Mouse (Mus musculus) heart, postnatal 25 days (tissue): ENCODE data around the gene Gm19668. TPM values are rescaled to one million over a fixed set of nuclear protein-coding genes. Genes with fewer than 3 reads are reported as not detected.
"Not testable (repeated sequence)": the region's sequence is repeated elsewhere in the genome, so short reads cannot be mapped to it uniquely, and the experiment has no call there.

ENCODE experiments used
- DNase-seq: peaks from one replicate; pipeline ENCODE4 v3.0.0; 2022; ENCODE audit warnings: low spot score
- intact Hi-C: fragments of 180-260 bp; cut with DNase I; formaldehyde crosslinking; loops from one replicate; pipeline ENCODE4 v1.15.1; 2025
- total RNA-seq, 2 experiments: library from RNA; stranded (reverse); gene quantifications; 2 replicates each; pipeline ENCODE4 v1.2.3; 2021

Gene Gm19668
- not detected for total RNA-seq

GRCm38 (mm10) chr10:77798921-77799508 is at the start of gene Gm19668:
TSS of gene Gm19668 (minus strand) at chr10:77799133.
- no peak for DNase-seq
- intact Hi-C loops, result no loop called here

GRCm38 (mm10) chr10:77847538-77847937 is 48.6 kb upstream of the Gm19668 start:
- intact Hi-C loops, result no loop called here
- DNase-seq, result no peak

DNA sequence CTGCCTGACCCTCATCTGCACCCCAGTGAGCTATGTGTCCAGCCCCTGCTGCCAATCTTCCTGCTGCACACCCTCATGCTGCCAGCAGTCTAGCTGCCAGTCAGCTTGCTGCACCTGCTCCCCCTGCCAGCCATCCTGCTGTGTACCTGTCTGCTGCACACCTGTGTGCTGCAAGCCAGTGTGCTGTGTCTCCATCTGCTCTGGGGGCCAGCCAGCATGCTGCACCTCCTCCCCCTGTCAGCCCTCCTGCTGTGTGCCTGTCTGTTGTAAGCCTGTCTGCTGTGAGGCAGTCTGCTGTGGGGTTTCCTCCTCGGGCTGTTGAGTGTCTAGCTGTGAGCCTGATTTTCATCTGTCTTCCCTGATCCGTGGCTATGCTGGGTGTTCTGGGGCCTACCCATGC is 48.0 kb upstream of the Gm19668 start:
- no peak for DNase-seq
- intact Hi-C loops, result no loop called here

- no peak for DNase-seq
- intact Hi-C loops, result no loop called here
Measured at GRCm38 (mm10) chr10:77846503-77846902, 47.6 kb upstream of the Gm19668 start, which contains the start of gene Gm36176. TSS of gene Gm36176 (plus strand) at chr10:77846803.

DNA sequence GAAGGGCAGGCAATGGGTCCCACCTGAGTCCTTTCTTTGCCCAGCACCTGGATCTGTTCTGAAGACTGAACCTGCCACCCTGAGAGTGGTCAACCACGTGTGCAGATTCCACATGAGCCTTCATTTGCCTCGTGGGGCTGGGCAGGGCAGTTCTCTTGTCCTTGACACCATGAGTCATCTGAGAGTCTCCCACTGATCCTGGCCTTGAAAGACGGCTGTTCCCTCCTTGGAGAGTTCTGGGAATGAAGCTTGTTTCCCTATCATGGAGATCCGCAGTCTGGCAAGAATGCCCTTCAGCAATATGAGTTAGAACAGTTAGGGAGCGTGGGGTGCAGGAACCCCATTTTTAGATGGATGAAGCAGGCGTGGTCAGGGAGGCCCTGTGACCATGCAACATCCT is 40.1 kb upstream of the Gm19668 start:
- intact Hi-C loops, result no loop called here
- DNase-seq, result no peak

DNA sequence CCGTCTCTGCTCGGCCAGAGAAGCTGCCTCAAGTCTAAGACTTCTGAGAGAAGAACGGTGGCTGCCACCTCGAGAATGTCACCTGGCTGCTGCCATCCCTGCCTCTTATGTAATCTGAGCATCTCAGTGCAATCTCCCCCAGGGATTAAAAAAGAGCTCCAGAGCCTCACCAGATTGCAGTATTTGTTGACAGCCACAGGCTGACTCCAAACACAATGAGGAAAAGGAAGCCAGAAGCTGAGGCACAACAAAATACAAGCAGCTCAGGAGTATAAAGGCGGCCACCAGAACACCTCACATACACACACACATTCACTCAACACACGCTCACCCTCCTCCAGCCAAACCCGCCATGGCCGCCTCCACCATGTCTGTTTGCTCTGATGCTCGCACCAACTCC is 36.7 kb upstream of the Gm19668 start, which contains the start of gene Krtap10-10:
Gene Krtap10-10, plus strand, starts transcription at position 301 of the 400 bp plus-strand sequence.
- DNase-seq, result no peak
- intact Hi-C loops, result no loop called here

DNA sequence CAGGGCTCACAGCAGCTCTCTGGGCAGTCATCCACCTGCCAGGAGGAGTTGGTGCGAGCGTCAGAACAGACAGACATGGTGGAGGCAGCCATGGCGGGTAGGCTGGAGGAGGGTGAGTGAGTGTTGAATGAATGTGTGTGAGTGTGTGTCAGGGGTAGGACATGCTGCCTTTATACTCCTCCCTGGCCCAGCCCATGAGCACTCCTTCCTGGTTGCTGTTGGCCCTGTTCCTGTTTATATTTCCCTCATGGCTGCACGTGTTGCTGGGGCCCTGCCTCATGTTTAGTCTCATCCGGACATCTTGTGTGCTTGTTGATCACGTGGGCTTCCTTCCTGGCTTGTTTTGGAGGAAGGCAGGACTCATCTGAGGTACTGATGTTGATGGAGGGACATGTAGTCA is 28.0 kb upstream of the Gm19668 start, which contains the start of gene Krtap10-4:
Gene Krtap10-4, minus strand, starts transcription at position 145 of the 400 bp plus-strand sequence.
- DNase-seq, result no peak
- intact Hi-C loops, result no loop called here

GRCm38 (mm10) chr10:77819203-77819602 is 20.3 kb upstream of the Gm19668 start:
- intact Hi-C loops, result loop anchor here (5.0 kb wide), 2 partner anchors 92 to 192 kb away; partner anchors contain the start of gene Gm10100
- DNase-seq, result no peak

GRCm38 (mm10) chr10:77818523-77818922 is 19.6 kb upstream of the Gm19668 start:
- intact Hi-C loops, result loop anchor here (5.0 kb wide), 2 partner anchors 91 to 191 kb away; partner anchors contain the start of gene Gm10100
- DNase-seq, result no peak

GRCm38 (mm10) chr10:77815514-77815913 is 16.6 kb upstream of the Gm19668 start:
- DNase-seq, result no peak
- intact Hi-C loops, result loop anchor here (5.0 kb wide), 2 partner anchors 88 to 188 kb away; partner anchors contain the start of gene Gm10100

- intact Hi-C loops, result no loop called here
- no peak for DNase-seq
Measured at GRCm38 (mm10) chr10:77814382-77814781, 15.4 kb upstream of the Gm19668 start, which contains the start of gene Gm2696. TSS of gene Gm2696 (plus strand) at chr10:77814682.

GRCm38 (mm10) chr10:77811743-77812142 is 12.8 kb upstream of the Gm19668 start, which contains the start of gene Gm9507:
TSS of gene Gm9507 (minus strand) at chr10:77811843.
- intact Hi-C loops, result no loop called here
- no peak for DNase-seq

- DNase-seq, result no peak
- intact Hi-C loops, result no loop called here
Measured at GRCm38 (mm10) chr10:77804095-77804494, 5.2 kb upstream of the Gm19668 start.

- DNase-seq, intact Hi-C loops: not testable (repeated sequence)
Measured at GRCm38 (mm10) chr10:77798164-77798920, 591 bp downstream of the Gm19668 start.

GRCm38 (mm10) chr10:77797677-77798076 is 1.3 kb downstream of the Gm19668 start:
- intact Hi-C loops, result no loop called here
- no peak for DNase-seq

- intact Hi-C loops, result no loop called here
- DNase-seq, result no peak
Measured at GRCm38 (mm10) chr10:77794976-77795375, 4.0 kb downstream of the Gm19668 start, which contains the start of gene Gm9639. TSS of gene Gm9639 (minus strand) at chr10:77795076.

DNA sequence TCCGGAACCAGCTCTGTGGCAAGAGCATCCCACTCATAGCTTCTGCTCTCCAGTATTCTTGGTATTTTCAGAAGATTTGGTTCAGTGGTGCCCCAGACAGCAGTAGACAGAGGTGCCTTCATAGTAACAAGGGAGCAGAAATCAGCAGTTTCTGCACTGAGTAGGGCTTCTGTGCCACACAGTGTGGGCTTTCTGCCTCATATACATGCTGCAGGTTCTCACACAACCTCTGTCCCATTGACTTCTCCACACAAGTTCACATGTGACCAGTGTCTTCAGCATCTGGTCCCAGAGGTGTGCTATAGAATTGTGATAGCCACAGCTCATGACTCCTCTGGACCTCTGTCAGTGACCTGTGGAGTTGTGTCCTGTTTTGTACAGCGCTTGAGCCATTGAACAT is 10.3 kb downstream of the Gm19668 start:
- intact Hi-C loops, result no loop called here
- DNase-seq, result no peak

GRCm38 (mm10) chr10:77787876-77788275 is 11.1 kb downstream of the Gm19668 start, which contains the start of gene Gm7137:
TSS of gene Gm7137 (minus strand) at chr10:77788200.
- intact Hi-C loops, DNase-seq: not testable (repeated sequence)

DNA sequence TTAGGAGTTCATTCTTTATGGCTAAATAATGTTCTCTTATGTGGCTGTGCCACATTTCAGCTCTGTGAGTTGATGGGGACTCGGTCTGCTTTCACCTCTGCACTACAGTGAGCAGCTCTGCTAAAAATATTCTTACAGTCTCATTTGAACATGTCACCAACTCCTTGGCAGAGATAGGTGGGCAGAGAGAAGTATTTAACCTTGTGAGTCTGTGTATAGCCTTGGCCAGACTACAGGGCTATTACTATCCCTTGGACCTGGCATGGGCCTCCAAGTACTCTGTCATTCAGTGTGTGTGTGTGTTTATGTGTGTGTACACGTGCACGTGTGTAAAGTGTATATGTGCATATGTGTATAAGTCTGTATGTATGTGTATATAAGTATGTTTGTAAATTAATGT is 15.5 kb downstream of the Gm19668 start:
- DNase-seq, intact Hi-C loops: not testable (repeated sequence)

DNA sequence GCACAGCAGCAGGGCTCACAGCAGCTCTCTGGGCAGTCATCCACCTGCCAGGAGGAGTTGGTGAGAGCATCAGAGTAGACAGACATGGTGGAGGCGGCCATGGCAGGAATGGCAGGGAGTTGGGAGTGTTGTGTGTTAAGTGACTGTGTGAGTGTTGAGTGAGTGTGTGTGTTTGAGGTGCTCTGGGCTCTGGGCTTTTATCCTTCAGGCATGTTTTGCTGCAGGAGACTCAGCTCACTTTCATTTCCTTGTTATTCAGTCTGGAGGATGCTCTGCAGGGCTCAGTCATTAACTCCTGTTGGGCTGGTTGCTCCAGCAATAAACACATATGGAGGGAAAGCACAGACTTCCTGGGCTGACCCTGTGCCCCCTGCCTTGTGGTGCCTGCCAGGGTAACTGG is 16.5 kb downstream of the Gm19668 start, which contains the start of gene Gm3250:
Gene Gm3250, minus strand, starts transcription at position 101 of the 400 bp plus-strand sequence.
- DNase-seq, intact Hi-C loops: not testable (repeated sequence)
